Mouse (Mus musculus) liver, embryonic 14.5 days (tissue): ENCODE measurements around the gene Fubp3. TPM values are rescaled to one million over a fixed set of nuclear protein-coding genes. Genes with fewer than 3 reads are reported as not detected.

Experiments
- ATAC-seq: fragments of 200-750 bp; cut with Nextera tagmentation; 2 replicates; pipeline ENCODE4 v1.8.0; 2017; ENCODE audit warnings: moderate number of reproducible peaks, mild to moderate bottlenecking, moderate library complexity; ENCODE audit not compliant: insufficient read depth
- DNase-seq, 3 experiments: peaks; one replicate each; pipeline ENCODE4 v3.0.0-alpha.2; 2012 to 2013; ENCODE audit warnings: low read depth in 3 of 3, low spot score in 3 of 3
- H3K27ac ChIP-seq: fragments of 300-500 bp; sonication (generic); 2 replicates; pipeline ENCODE4 v1.5.1; 2014; ENCODE audit warnings: moderate library complexity, mild to moderate bottlenecking, control low read depth, inconsistent platforms
- H3K27me3 ChIP-seq: fragments of 300-500 bp; sonication (generic); 2 replicates; pipeline ENCODE4 v1.6.1; 2014; ENCODE audit warnings: mild to moderate bottlenecking, low read length, moderate library complexity; ENCODE audit not compliant: control insufficient read depth, insufficient read depth
- H3K36me3 ChIP-seq: fragments of 300-500 bp; sonication (generic); replicated peaks from 2 replicates; pipeline ENCODE4 v1.6.1; 2014; ENCODE audit warnings: low read depth; ENCODE audit not compliant: control insufficient read depth, insufficient read depth
- H3K4me1 ChIP-seq, 2 experiments: fragments of 200-500 bp in 1 of 2; fragments of 300-500 bp in 1 of 2; sonication (generic) in 1 of 2; replicated peaks; 2 replicates each; pipeline ENCODE4 v1.6.1; 2012 to 2014; ENCODE audit warnings: antibody characterized with exemption in 1 of 2, inconsistent platforms in 1 of 2, low read length in 1 of 2; ENCODE audit not compliant: control insufficient read depth in 2 of 2, insufficient read depth in 2 of 2
- H3K4me2 ChIP-seq: fragments of 300-500 bp; sonication (generic); 2 replicates; pipeline ENCODE4 v1.6.1; 2014; ENCODE audit warnings: low read depth, mild to moderate bottlenecking, control low read depth, moderate library complexity
- H3K4me3 ChIP-seq, 2 experiments: fragments of 200-500 bp in 1 of 2; fragments of 300-500 bp in 1 of 2; sonication (generic) in 1 of 2; 2 replicates each; pipeline ENCODE4 v1.5.1; 2012 to 2014; ENCODE audit warnings: low read depth in 2 of 2, low read length in 2 of 2, mild to moderate bottlenecking in 2 of 2, control low read depth in 1 of 2, inconsistent platforms in 1 of 2, moderate library complexity in 1 of 2; ENCODE audit not compliant: insufficient read depth in 1 of 2
- H3K9ac ChIP-seq: fragments of 300-500 bp; sonication (generic); replicated peaks from 2 replicates; pipeline ENCODE4 v1.6.1; 2014; ENCODE audit warnings: mild to moderate bottlenecking, control low read depth, moderate library complexity
- H3K9me3 ChIP-seq: fragments of 300-500 bp; sonication (generic); 2 replicates; pipeline ENCODE4 v1.6.1; 2016; ENCODE audit warnings: low read length, mixed read lengths; ENCODE audit not compliant: control insufficient read depth
- CTCF ChIP-seq: IDR thresholded peaks from 2 replicates; pipeline ENCODE4 v1.5.1; 2016; ENCODE audit warnings: antibody characterized with exemption, low read depth, control low read depth
- EP300 ChIP-seq: IDR thresholded peaks from 2 replicates; pipeline ENCODE4 v1.6.1; 2016; ENCODE audit warnings: antibody characterized with exemption, low read depth
- WGBS: fragments of 180-500 bp; shearing (Covaris S2); extraction: QIAGEN DNeasy Blood & Tissue Kit; methylation state at CpG from one replicate; pipeline ENCODE4 v1.1.7; 2014; ENCODE audit not compliant: insufficient replicate concordance; 5-methylcytosine and 5-hydroxymethylcytosine counted together
- polyA plus RNA-seq, 2 experiments: library from polyadenylated mRNA; depleted of rRNA in 1 of 2; stranded (reverse) in 1 of 2; unstranded in 1 of 2; fragments of >200 nt; fragmentation: Nextera tagmentation in 1 of 2; extraction: Ambion mirVana in 1 of 2; gene quantifications; 2 replicates each; pipeline versions ENCODE4 v1.2.1 to v1.2.3; 2012 to 2014

Gene Fubp3
- polyA plus RNA-seq, 2 experiments = 14.0 to 19.0 TPM

DNA sequence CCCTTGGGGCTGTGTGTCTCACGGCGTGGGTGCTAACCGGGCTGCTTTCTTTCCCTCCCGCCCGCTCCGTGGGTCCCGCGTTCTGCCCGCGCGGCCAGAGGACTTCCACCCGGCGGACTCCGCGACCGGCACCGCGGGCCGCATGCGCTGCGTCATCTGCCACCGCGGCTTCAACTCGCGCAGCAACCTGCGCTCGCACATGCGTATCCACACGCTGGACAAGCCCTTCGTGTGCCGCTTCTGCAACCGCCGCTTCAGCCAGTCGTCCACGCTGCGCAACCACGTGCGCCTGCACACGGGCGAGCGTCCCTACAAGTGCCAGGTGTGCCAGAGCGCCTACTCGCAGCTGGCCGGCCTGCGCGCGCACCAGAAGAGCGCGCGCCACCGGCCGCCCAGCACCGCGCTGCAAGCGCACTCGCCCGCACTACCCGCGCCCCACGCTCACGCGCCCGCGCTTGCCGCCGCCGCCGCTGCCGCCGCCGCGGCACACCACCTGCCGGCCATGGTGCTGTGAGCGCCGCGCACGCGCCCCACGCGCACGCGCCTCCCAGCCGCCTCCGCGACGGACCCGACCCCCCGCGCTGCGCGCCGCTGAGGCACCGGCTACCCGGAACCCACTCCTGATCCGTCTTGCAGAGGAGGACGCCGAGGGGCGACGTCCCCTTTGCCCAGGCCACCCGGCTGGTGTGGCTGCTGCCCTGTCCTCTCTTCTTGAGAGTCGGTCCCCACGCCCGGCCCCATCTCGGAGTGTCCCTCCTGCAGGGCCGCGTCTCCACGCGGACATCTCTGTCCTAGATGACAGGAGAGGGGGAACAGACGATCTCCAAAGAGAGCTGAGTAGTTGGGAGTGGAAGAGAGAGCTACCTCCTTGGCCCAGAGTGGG, 81.8 kb downstream of the Fubp3 start:
- no peaks in the 10 kb centered on the region for H3K36me3 ChIP-seq
- no peak for TF ChIP-seq EP300
- TF ChIP-seq CTCF = no peak
- WGBS = 2% methylated on average over 105 of the region's 109 CpGs
- H3K9ac ChIP-seq = no peak overlapping the region
- DNase-seq = no peak
- H3K27ac ChIP-seq = no peak overlapping the region
- H3K9me3 ChIP-seq = no peaks in the 10 kb centered on the region
- peaks cover 55% of the 10 kb centered on the region for H3K27me3 ChIP-seq
- H3K4me3 ChIP-seq = peak overlapping the region; percentile 15 to 45
- H3K4me1 ChIP-seq = no peaks in the 10 kb centered on the region
- ATAC-seq = no peak
- peak overlapping the region; percentile 62 for H3K4me2 ChIP-seq

DNA sequence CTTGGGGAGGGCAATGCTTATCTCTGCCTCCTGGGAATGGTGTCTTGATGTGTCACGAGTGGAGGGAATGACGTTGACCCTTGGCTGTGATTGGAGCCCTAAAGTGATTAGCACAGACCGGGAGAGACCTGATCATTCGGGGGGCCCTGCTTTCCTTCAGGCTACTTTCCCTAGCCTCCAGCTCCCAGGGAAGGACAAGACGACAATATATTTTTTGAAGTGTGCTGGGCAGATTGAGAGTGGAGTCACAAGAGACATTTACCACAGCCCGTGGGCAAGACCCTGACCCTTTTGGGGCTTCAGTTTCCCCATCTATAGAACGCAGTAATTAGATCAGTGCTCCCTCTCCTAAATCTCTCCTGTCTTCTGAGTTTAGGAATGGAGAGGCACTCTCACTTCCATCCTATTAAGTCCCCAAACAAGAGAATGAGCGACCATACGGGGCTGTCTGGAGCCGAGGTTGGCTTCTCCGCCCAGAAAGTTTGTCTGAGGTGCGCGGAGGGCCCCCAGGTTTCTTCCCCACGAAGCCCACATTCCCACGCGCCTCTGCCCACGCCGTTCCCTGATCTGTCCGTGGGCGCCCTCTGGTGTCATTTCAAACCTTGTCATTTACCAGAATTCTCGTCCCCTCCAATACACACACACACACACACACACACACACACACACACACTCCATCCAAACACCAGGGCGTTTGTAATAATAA, 82.6 kb downstream of the Fubp3 start:
- Histone ChIP-seq H3K4me3 (no peak overlapping the region), H3K4me2 (no peak overlapping the region; the same call in 1 of the 2 replicates), H3K9me3 (no peaks in the 10 kb centered on the region), H3K9ac (no peak overlapping the region), H3K27me3 (peaks cover 51% of the 10 kb centered on the region), H3K4me1 (no peaks in the 10 kb centered on the region), H3K27ac (no peak overlapping the region), H3K36me3 (no peaks in the 10 kb centered on the region)
- 4% methylated on average over 22 of the region's 22 CpGs for WGBS
- DNase-seq (no peak), ATAC-seq (no peak)
- TF ChIP-seq EP300 = no peak
- peak; percentile 53 for TF ChIP-seq CTCF

DNA sequence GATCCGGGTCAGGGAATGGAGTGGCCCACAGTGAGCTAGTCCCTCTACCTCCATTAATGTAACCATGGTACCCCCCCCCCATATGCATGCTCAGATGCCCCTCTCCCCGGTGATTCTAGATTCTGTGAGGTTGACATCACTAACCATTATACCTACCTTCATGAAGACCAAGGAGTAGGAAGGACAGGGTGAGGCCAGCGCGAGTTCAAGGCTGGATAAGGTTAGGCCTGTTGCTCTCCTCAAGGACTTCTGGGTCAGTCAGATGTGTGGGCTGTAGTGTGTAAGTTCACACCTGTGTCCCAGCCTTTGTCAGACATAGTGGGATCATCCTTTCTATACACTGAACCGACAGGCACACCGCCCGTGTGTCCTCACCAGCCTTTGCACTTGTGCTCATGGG, 83.9 kb downstream of the Fubp3 start:
- H3K27me3 ChIP-seq = peaks cover 48% of the 10 kb centered on the region
- DNase-seq (no peak), ATAC-seq (no peak)
- H3K4me1 ChIP-seq = no peaks in the 10 kb centered on the region
- no peaks in the 10 kb centered on the region for H3K36me3 ChIP-seq
- no peak overlapping the region for H3K4me2 ChIP-seq
- H3K9ac ChIP-seq = no peak overlapping the region
- H3K4me3 ChIP-seq = no peak overlapping the region
- no peak overlapping the region for H3K27ac ChIP-seq
- no peak for TF ChIP-seq EP300
- no peak for TF ChIP-seq CTCF
- WGBS = 60% methylated on average over 7 of the region's 7 CpGs
- H3K9me3 ChIP-seq = no peaks in the 10 kb centered on the region

DNA sequence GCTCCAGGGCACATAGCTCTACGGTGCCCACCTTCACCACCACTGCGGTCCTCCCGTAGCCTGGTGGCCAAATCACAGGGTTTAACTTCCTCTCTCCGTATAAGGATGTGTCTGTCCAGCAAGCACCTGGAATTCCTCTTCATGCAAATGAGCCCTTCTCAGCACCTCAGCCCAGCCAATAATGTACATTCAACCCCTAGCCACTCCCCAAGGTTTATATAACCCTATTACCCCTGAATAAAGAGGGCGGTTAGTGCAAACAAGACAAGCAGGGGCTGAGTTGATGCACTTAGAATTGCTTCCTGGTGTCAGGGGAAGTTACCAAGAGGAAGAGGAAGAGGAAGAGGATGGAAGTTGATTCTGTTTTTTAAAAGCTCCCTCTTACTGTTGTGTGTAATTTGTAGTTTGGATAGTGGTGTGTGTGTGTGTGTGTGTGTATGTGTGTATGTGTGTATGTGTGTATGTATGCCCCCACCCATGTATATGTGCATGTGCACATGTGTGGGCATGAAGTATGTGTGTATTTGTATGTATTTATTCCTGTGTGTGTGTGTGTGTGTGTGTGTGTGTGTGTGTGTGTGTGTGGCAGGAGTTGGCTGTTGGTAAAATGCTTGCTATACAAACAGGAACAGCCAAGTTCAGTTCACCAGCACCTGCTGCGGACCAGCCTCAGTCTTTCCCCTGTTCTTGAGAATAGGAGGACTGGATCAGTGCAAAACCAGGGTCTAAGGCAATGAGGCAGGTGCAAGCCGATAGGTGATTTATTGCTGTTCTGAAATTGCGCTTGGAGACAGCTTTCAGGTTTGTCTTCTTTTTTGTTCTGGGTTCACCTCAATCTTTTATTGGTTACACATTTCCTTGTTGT, 90.7 kb downstream of the Fubp3 start:
- H3K4me3 ChIP-seq = no peak overlapping the region
- H3K9me3 ChIP-seq = no peaks in the 10 kb centered on the region
- TF ChIP-seq CTCF (no peak), EP300 (no peak)
- H3K4me1 ChIP-seq = no peaks in the 10 kb centered on the region
- no peak overlapping the region for H3K9ac ChIP-seq
- H3K27ac ChIP-seq = no peak overlapping the region
- H3K36me3 ChIP-seq = no peaks in the 10 kb centered on the region
- H3K4me2 ChIP-seq = no peak overlapping the region
- no peaks in the 10 kb centered on the region; the same call in none of the 2 replicates for H3K27me3 ChIP-seq
- ATAC-seq = no peak
- no peak for DNase-seq
- WGBS = 44% methylated on average over 8 of the region's 8 CpGs
